Mouse (Mus musculus) MEL (cell line): ENCODE measurements around the gene Ppp6r3. TPM values are rescaled to one million over a fixed set of nuclear protein-coding genes. Genes with fewer than 3 reads are reported as not detected.

ENCODE experiments used
- DNase-seq: peaks from one replicate; pipeline ENCODE4 v3.0.0; 2011; ENCODE audit warnings: low read depth, low spot score
- H3K27ac ChIP-seq: 2 replicates; pipeline ENCODE4 v1.5.1; 2012; ENCODE audit warnings: low read depth, mild to moderate bottlenecking, control low read depth, low read length, moderate library complexity; ENCODE audit not compliant: control insufficient read depth
- H3K27me3 ChIP-seq, 2 experiments: fragments of 150-350 bp in 1 of 2; sonication (generic) in 1 of 2; 2 replicates each; pipeline ENCODE4 v1.6.1; 2012; ENCODE audit warnings: low read length in 2 of 2, mild to moderate bottlenecking in 2 of 2, improper control_type of control experiment in 1 of 2, moderate library complexity in 1 of 2; ENCODE audit not compliant: insufficient read depth in 2 of 2, control insufficient read depth in 1 of 2
- H3K36me3 ChIP-seq, 2 experiments: 2 replicates each; pipeline ENCODE4 v1.6.1; 2012 to 2014; ENCODE audit warnings: low read length in 2 of 2, improper control_type of control experiment in 1 of 2, inconsistent platforms in 1 of 2, mild to moderate bottlenecking in 1 of 2; ENCODE audit not compliant: insufficient read depth in 2 of 2, control insufficient read depth in 1 of 2
- H3K4me1 ChIP-seq, 2 experiments: fragments of 150-350 bp in 1 of 2; sonication (generic) in 1 of 2; 2 replicates each; pipeline ENCODE4 v1.6.1; 2012; ENCODE audit warnings: low read length in 2 of 2, improper control_type of control experiment in 1 of 2, mild to moderate bottlenecking in 1 of 2; ENCODE audit not compliant: insufficient read depth in 2 of 2, control insufficient read depth in 1 of 2
- H3K4me3 ChIP-seq, 2 experiments: fragments of 150-350 bp in 1 of 2; sonication (generic) in 1 of 2; 2 replicates each; pipeline ENCODE4 v1.5.1; 2012; ENCODE audit warnings: low read depth in 2 of 2, low read length in 2 of 2, mild to moderate bottlenecking in 2 of 2, moderate library complexity in 2 of 2, control low read depth in 1 of 2, improper control_type of control experiment in 1 of 2; ENCODE audit not compliant: control insufficient read depth in 1 of 2, insufficient read depth in 1 of 2
- H3K79me2 ChIP-seq: 2 replicates; pipeline ENCODE4 v1.6.1; 2012; ENCODE audit warnings: mild to moderate bottlenecking, low read length, moderate library complexity; ENCODE audit not compliant: control insufficient read depth, poor library complexity, insufficient read depth
- H3K9ac ChIP-seq: 2 replicates; pipeline ENCODE4 v1.6.1; 2012; ENCODE audit warnings: low read depth, mild to moderate bottlenecking, control low read depth, low read length, moderate library complexity; ENCODE audit not compliant: control insufficient read depth, poor library complexity, severe bottlenecking
- H3K9me3 ChIP-seq: fragments of 150-350 bp; sonication (generic); replicated peaks from 2 replicates; pipeline ENCODE4 v1.6.1; 2012; ENCODE audit warnings: mild to moderate bottlenecking, low read length, improper control_type of control experiment, moderate library complexity; ENCODE audit not compliant: insufficient read depth
- BHLHE40 ChIP-seq: IDR thresholded peaks from 2 replicates; pipeline ENCODE4 v1.6.1; 2012; ENCODE audit warnings: low read depth, mild to moderate bottlenecking, inconsistent platforms, low read length, improper control_type of control experiment, borderline replicate concordance
- E2F4 ChIP-seq: IDR thresholded peaks from 2 replicates; pipeline ENCODE4 v1.6.1; 2011; ENCODE audit warnings: low read depth, low read length, improper control_type of control experiment, borderline replicate concordance
- ELF1 ChIP-seq: IDR thresholded peaks from 2 replicates; pipeline ENCODE4 v1.6.1; 2014; ENCODE audit warnings: low read depth, mild to moderate bottlenecking, inconsistent platforms, low read length, improper control_type of control experiment, moderate library complexity
- GATA1 ChIP-seq: IDR thresholded peaks from 2 replicates; pipeline ENCODE4 v1.6.1; 2011; ENCODE audit warnings: low read depth, low read length, improper control_type of control experiment
- KAT2A ChIP-seq: conservative IDR thresholded peaks from 2 replicates; pipeline ENCODE4 v1.6.1; 2012; ENCODE audit warnings: low read depth, low read length, improper control_type of control experiment, inconsistent platforms
- MAFK ChIP-seq: IDR thresholded peaks from 2 replicates; pipeline ENCODE4 v1.6.1; 2011; ENCODE audit warnings: low read depth, mild to moderate bottlenecking, low read length, improper control_type of control experiment, borderline replicate concordance
- MAX ChIP-seq: IDR thresholded peaks from 2 replicates; pipeline ENCODE4 v1.6.1; 2011; ENCODE audit warnings: low read length, improper control_type of control experiment
- MEF2A ChIP-seq: IDR thresholded peaks from 2 replicates; pipeline ENCODE4 v1.6.1; 2014; ENCODE audit warnings: low read depth, mild to moderate bottlenecking, inconsistent platforms, low read length, improper control_type of control experiment; ENCODE audit not compliant: poor library complexity, insufficient replicate concordance, severe bottlenecking; ENCODE audit errors: extremely low read depth
- MXI1 ChIP-seq: IDR thresholded peaks from 2 replicates; pipeline ENCODE4 v1.6.1; 2011; ENCODE audit warnings: mild to moderate bottlenecking, low read depth, low read length, improper control_type of control experiment
- MYC ChIP-seq: IDR thresholded peaks from 2 replicates; pipeline ENCODE4 v1.6.1; 2011; ENCODE audit warnings: low read depth, mild to moderate bottlenecking, low read length, improper control_type of control experiment, moderate library complexity
- POLR2AphosphoS5 ChIP-seq: IDR thresholded peaks from 2 replicates; pipeline ENCODE4 v1.6.1; 2012; ENCODE audit warnings: low read depth, borderline replicate concordance, mild to moderate bottlenecking, inconsistent platforms, low read length, moderate library complexity, mixed read lengths
- RCOR1 ChIP-seq: IDR thresholded peaks from 2 replicates; pipeline ENCODE4 v1.6.1; 2012; ENCODE audit warnings: low read depth, mild to moderate bottlenecking, inconsistent platforms, low read length, improper control_type of control experiment
- TAL1 ChIP-seq: IDR thresholded peaks from 2 replicates; pipeline ENCODE4 v1.6.1; 2012; ENCODE audit warnings: mild to moderate bottlenecking, inconsistent platforms, low read length, moderate library complexity, mixed read lengths
- UBTF ChIP-seq: IDR thresholded peaks from 2 replicates; pipeline ENCODE4 v1.6.1; 2012; ENCODE audit warnings: low read depth, mild to moderate bottlenecking, inconsistent platforms, low read length, improper control_type of control experiment, moderate library complexity, borderline replicate concordance; ENCODE audit not compliant: insufficient read depth
- polyA plus RNA-seq, 2 experiments: library from polyadenylated mRNA; stranded (reverse) in 1 of 2; unstranded in 1 of 2; fragments of >175 nt in 1 of 2; fragments of >200 nt in 1 of 2; gene quantifications; 2 replicates each; pipeline versions ENCODE4 v1.2.1 to v1.2.4; 2012; ENCODE audit warnings: low replicate concordance in 2 of 2, low read depth in 1 of 2; ENCODE audit not compliant: insufficient read length in 2 of 2, insufficient read depth in 1 of 2, missing spikeins in 1 of 2
- total RNA-seq: library from RNA; depleted of rRNA; stranded (reverse); fragments of 300-350 nt; gene quantifications from 2 replicates; pipeline ENCODE4 v1.2.3, GENCODE M21; 2012

The Ppp6r3 gene
- total and polyA plus RNA-seq, 3 experiments, result 49.4 to 135 (median 70.0) TPM

DNA sequence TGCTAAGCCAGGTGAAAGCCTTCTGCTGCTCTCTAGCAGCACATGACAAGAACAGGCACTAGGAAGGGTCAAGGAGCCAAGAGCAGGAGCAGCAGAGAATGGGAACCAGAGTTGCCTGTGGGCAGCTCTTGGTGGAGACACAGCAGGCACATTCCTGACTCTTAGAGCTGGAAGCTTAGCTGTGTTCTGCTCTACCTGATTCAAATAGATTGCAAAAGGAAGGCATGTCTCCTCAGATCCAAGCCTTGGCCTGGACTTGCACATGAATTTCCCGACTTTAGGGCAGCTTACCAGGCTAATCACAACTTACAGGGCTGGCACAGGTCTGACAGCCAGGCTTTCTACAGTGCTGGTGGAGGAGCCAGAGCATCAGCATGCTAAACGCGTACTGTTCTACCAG, 115.6 kb downstream of the Ppp6r3 start:
- H3K9me3 ChIP-seq, result no peaks in the 10 kb centered on the region
- no peak for DNase-seq
- no peak overlapping the region for H3K9ac ChIP-seq
- TF ChIP-seq KAT2A, result no peak
- peaks cover 0 to 12% of the 10 kb centered on the region in 2 experiments; a peak in 2 of 4 replicates for H3K36me3 ChIP-seq
- no peak overlapping the region for H3K27ac ChIP-seq
- no peak overlapping the region for H3K4me3 ChIP-seq
- no peaks in the 10 kb centered on the region for H3K4me1 ChIP-seq
- H3K27me3 ChIP-seq, result no peaks in the 10 kb centered on the region
- H3K79me2 ChIP-seq, result no peaks in the 10 kb centered on the region

DNA sequence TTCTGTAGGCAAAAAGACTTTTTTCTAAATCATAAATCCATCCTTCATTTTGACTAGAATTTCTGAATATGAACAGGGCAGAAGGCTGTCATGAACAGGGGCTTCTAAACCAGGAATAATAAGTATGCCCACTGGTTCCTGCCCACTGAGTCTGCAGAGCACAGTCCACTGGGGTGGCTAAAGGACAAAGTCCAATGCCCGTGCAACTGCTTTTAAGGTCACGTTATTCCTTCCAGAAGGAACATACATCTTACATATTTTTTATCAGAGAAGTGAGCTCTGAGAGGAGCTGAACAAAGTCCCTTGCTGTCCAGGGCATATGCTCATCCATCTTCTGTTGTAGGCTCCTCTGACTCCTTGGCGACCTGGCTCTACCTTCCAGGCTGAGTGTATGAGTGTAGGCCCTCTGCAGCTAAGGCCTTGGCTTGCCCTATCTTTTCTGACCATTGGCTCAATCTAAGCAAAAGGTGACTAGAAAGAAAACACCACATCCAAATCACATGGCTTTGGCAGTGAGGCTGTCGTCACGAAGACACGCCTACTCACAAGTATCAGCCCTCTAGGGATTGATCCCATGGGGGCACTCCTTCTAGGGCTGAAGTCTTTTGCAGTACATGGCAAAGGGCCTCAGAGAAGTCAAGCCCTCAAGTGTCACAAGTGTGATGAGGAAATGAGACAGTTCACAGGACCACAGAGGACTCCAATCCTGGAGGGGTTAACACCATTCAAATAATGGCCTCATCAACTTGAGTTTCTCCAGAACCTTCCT, 117.0 kb downstream of the Ppp6r3 start:
- Histone ChIP-seq H3K27ac (no peak overlapping the region), H3K4me3 (no peak overlapping the region), H3K36me3 (peaks cover 0 to 7% of the 10 kb centered on the region in 2 experiments; a peak in 1 of 4 replicates), H3K9me3 (no peaks in the 10 kb centered on the region), H3K4me1 (no peaks in the 10 kb centered on the region), H3K27me3 (no peaks in the 10 kb centered on the region), H3K79me2 (no peaks in the 10 kb centered on the region), H3K9ac (no peak overlapping the region)
- DNase-seq, result no peak
- TF ChIP-seq POLR2AphosphoS5 (no peak), GATA1 (no peak), TAL1 (no peak), MEF2A (no peak), MAX (no peak), RCOR1 (no peak), ELF1 (no peak), MXI1 (no peak), MAFK (no peak)

DNA sequence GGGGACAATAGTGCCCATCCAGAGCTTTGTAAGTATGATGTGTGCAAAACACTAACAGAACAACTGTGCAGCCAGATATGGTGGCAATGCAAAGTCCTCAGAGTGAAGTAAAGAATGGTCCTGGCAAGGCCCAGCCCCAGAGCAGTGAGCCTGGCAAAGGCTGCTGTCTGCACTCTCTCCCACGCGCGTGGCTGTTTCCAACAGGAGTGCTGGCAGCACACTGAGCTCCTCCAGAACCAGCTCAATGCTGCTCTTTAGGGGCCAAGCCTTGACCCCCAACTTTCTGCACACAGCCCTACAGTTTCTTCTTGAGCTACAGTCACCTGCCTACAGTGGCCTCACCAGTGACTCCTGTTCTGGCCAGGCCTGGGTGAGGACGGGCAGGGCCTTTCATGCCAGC, 117.8 kb downstream of the Ppp6r3 start:
- no peak for TF ChIP-seq MYC
- no peak for TF ChIP-seq E2F4
- TF ChIP-seq UBTF, result no peak
- TF ChIP-seq BHLHE40, result no peak
- H3K9me3 ChIP-seq, result no peaks in the 10 kb centered on the region
- no peak overlapping the region for H3K9ac ChIP-seq
- H3K27ac ChIP-seq, result no peak overlapping the region
- no peak overlapping the region for H3K4me3 ChIP-seq
- H3K4me1 ChIP-seq, result no peaks in the 10 kb centered on the region
- H3K36me3 ChIP-seq, result peaks cover 0 to 7% of the 10 kb centered on the region in 2 experiments; a peak in 1 of 4 replicates
- H3K79me2 ChIP-seq, result no peaks in the 10 kb centered on the region
- no peaks in the 10 kb centered on the region for H3K27me3 ChIP-seq
- DNase-seq, result no peak
